Mouse (Mus musculus) heart, adult 11 months (tissue): ENCODE data around the gene Rabgap1.

Source experiments
- DNase-seq: peaks from one replicate; pipeline ENCODE4 v3.0.0; 2022

Rabgap1 gene

DNA sequence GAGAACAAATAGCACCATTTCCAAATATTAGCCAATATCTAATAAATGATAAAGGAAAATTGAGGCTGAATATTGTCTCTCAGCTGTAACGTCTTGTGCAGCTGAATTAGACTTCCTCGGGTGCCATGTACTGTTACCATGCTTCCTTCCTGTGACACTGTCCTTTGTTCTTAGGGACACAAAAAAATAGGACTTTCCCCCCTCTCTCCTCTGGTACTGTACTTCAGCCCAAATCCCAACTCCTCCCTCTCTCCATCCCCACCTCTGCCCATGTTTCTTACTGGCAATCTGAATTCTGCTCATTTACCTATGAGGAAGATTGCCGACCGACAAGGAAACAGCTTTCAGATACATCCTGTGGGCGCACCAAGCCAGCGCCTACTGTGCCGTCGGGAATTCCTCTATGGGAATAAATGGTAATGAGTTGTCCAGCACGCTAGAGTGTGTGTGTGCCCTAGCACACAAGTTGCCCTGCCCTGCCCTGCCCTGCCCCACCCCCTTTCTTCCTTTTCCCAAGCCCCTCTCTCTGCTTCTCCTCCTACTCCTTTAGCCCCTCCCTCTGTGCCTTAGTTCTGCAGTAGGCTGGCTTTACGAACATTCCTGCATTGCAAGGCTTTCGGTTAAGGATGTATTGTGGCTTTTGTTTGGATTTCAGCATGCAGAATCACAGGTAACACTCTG, 73.1 kb downstream of the Rabgap1 start, which contains the start of gene Gpr21:
Gene Gpr21, plus strand, starts transcription at position 303 of the 681 bp plus-strand sequence.
- DNase-seq = no peak

DNA sequence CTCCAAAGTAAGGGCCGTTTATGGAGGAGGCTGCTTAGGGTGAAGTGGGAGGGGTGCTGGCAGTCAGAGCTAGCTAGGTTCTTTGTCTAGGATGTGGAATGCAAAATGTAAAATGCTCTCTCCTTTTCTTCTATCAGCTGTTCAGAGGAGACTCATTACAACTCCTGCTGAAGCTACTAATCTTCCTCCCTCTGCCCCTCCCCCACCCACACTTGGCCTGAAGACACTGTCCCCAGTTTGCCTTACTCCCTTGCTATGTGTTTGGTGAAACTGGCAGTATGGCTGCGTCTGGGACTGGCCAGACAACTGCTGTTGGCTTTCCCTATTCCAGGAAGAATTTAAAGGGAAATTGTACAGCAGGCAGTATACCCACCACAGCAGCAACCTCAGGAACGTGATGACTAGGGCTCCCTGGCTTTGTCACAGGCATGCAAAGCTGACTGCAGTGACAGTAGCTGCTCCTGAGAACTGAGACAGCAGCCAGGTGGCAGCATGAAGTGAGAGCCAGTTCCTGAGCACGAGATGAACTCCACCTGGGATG, 73.9 kb downstream of the Rabgap1 start:
- DNase-seq = no peak

DNA sequence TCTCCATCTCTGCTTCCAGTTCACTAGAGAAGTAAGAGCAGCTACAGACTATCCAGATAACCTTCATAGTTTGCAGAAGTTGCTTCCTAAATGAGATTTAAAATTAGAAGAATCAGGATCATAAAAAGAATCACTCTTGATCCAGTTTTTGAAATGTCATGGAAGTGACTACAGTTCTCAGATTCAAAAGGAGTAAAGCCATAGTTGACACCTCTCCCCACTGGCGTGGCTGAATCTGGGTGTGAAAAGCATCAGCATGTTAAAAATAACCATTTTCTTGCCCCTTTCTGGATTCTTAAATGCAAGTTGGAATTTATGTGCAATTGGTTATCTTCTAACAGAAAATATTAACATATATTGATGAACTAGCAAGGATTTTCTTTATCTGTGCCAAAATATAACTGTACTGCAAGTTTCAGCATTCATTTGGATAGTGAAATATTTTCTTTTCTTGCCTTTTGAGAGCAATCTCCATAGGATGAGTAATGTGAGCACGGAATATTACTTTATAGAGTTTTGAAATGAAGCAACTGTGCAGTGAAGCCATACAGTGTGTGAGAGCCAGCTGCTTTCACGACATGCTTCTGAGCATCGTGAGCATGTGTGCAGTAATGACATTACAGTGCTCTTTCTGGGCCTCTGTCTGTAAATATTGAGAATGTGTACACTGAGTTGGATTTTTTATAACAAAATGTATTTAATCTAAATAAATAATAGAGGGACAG, 75.6 kb downstream of the Rabgap1 start:
- DNase-seq = no peak

DNA sequence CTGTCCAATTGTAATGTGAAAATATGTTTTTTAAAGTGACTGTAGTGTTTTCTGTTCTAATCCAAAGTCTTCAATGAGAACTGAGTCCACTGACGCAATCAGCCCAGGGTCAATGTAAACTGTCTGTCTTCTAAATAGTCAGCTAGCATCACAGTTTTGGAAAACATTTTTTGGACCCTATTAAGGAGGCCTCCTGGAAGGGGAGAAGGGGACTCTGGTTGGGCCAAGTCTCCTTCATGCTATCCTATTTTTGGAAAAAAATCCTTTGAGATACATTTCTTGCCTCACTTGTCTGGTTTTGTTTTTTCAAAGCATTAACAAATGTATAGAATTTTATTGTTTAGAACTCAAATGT, 76.2 kb downstream of the Rabgap1 start:
- no peak for DNase-seq

DNA sequence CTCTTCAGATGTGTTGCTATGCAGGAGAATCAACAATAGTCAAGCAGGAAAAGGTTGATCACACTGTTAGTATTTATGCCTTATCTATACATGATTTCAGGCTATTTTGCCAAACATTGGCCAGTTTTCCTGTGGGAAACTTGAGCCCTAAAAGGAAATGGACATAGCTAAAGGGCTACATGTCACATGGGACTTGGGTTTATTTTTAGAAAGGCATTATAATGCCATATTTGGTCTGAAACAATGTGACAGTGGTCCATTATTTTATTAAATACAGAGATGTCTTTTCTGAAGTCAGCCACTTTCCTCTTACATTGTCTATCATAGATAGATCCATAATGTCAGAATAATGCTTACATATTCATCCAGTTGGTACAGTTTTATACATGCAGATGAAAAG, 84.5 kb downstream of the Rabgap1 start:
- no peak for DNase-seq

DNA sequence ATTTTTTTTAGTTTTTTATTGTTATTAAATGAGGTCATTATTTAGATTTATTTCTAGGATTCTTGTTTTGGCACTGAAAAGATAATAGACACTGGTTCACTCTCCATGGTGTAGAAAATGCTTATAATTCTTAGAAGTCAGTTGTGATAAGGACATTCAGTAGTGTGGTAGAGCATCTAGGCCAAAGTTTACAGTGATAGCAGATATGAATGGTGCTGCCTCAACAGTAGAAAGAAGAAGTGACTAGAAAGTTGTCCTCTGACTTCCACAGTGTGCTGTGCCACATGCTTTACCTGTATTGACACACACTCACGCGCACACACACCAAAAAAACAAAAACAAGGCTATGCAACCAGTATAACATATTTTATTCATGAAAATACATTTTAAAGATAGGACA, 86.3 kb downstream of the Rabgap1 start:
- DNase-seq = no peak

DNA sequence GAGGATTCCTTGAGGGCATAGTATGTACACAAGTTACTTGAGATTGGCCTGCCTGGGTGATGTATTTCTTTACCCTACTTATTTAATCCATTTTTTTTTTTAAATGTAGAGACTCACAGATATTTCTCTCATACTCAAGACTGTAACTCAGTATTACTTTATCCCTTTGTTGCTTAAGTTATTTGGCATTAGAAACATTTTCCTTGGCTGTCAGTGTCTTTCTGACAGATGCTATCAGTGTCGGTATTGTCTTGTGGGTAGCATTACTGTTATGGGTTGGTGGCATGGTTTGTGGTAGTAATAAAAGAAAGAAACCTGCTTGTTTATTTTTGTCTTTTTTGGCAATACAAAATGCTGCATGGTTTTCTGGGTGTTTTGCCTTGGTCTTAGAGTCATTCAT, 87.7 kb downstream of the Rabgap1 start:
- no peak for DNase-seq

DNA sequence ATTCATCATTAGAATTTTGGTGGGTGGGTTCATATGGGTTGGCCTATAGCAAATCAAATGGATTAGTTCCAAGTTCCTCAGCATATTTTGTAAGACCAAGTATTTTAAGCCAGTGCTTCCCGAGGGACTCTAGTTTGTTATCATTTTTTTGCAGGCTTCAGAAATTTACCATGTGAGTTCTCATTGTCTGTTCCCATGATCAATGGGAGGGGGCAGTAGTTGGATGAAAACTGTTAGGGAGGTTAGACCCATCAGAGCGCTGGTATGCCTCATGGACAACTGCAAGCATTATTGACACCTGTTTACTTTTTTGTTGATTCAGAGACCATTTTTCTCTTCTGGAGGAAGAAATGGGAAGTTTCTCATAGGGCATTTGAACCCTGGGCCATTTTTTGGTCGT, 88.6 kb downstream of the Rabgap1 start:
- no peak for DNase-seq

DNA sequence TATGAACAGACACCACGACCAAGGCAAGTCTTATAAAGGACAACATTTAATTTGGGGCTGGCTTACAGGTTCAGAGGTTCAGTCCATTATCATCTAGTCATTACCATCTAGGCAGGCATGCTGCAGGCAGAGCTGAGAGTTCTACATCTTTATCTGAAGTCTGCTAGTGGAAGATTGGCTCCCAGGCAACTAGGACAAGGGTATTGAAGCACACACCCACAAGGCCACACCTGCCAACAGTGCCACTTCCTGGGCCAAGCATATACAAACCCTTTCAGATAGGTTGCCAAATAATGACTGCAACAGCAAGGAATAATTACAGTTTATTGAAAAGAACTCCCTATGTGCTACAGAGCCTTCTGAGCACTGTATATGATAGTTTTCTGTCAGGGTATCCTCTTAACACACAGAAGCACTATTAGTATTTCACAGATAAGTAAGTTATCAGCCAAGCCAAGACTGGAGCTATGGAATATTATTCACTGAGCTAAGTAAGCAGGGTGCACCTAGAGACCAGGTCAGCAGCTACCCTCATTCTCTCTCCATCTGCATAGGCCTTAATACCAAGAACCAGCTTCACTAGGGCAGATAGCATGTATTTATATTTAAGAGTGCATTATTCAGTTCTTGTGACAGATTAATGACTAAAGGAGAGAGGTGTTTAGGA, 106.4 kb downstream of the Rabgap1 start:
- DNase-seq = peak; percentile 94

DNA sequence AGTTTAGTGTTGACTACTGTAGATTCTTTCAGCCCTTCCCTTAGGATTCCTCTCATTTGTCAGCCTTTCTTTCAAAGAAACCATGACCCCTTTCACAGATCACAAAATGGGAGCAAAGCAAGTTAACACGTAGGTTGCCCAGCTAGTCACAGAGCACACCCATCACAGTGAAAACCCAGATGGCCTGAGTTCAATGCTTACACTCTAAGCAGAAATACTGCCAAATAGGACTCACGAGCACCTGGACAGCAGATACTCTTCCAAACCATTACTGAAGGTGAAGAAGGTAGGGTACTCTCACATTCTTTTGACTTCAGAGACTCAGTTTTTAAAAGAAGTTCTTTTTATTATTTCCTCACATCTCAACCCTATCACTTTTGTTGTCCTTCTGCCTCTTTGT, 113.3 kb downstream of the Rabgap1 start:
- DNase-seq = no peak

DNA sequence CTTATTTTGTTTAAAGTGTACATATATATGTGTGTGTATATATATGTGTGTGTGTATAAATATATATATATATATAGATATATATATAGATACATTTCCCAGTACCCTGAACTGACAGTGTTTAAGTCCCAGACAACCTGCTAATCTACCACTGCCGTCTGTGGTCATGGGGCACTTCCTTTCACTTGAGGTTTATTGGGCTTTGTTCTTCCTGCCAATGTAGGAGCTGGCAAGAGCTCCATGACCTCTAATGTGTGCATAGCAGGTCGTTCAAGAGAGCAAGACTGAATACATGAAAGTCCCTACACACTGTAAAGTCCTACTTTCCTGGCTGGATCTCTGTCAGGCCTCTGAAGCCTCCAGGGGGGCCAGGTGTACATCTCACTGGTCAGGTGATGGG, 122.5 kb downstream of the Rabgap1 start:
- DNase-seq = no peak

DNA sequence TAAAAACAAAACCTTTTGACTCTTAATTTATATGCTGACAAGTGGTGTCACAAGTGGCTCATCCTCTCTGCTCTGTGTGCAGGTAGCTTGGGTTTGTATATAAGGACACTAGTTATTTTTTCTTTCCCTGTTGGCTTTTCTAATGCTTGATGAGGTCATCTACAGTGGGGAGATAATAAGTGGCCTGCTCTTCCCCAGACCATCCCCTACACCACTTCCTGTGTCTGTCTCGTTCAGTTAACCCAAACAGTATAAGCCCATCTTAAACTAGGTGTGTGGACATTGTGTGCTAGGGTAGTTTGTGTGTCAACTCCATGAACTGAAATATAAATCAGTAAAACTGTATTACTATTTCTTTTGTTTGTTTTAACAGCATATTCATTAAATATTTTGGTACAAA, 123.0 kb downstream of the Rabgap1 start:
- DNase-seq = no peak

DNA sequence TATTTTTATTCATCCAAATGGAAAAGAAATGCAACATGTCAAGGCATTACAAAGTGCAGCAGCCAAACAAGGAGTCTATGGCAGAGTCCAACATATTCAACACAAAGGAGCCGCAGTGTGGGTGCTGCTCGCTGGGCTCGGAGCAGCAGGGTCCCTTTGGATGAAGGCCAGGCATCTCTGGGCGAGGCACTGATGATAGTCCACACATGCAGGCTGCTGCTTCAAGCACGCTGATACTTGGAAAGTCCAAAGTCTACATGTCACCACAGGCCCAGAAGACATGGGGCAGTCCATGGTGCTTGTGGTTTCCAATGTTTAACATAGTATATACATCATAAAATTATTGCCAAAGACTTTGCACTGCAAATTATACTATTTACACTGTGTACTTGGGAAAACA, 126.8 kb downstream of the Rabgap1 start:
- no peak for DNase-seq

DNA sequence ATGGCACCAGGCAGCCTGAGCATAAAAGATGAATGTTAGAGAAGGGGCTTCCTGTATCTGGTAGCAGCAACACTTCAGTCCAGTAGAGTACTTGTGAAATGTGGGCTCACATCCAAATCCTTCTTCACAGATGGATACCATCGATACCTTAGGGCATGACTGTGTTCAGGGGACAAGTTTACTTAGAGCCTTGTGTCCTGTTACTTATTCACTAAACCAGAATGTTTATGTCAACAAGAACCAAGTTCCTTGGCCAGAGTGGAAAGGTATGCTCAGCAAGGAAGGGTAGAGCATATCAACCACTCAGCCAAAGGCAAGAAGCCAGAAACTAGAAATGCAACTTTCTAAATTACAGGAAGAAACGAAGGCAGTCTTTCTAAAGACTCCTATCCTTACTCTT, 127.6 kb downstream of the Rabgap1 start:
- DNase-seq = no peak

DNA sequence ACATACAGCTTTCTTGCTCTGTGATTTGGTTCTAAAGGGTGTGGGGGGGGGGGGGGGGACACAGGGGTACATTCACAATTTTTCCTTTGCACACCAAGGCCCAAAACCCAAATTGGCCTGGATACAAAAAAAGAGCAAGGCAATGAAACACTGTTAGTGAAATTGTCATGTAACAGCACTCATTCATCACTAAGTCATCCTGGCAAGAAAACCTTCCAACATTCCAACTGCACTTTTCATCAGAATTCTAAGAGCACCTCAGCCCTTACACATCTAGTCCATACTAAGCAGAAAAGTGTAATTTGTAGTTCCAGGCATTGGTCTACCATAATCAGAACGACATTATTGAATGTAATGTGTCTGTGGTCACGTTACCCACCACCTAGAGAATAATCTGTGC, 129.1 kb downstream of the Rabgap1 start:
- DNase-seq = no peak

DNA sequence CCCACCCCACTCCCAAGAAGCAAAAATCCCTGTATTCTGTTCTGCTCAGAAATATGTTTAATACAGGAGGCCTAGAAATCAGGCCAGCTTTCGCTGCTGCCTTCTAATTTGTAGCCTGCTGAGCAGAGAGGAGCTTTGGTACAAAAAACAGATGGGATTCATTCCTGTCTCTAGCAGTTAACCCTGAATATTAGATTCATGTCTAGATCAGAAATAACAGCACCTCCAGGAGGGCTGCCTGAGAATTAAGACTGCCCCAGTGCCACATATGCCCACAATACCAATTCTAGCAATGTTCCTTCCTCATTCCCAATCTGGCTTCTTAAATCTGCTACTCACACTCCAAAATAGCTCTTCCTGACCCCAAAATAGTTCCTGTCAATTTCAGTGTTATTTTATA, 133.6 kb downstream of the Rabgap1 start:
- DNase-seq = no peak

DNA sequence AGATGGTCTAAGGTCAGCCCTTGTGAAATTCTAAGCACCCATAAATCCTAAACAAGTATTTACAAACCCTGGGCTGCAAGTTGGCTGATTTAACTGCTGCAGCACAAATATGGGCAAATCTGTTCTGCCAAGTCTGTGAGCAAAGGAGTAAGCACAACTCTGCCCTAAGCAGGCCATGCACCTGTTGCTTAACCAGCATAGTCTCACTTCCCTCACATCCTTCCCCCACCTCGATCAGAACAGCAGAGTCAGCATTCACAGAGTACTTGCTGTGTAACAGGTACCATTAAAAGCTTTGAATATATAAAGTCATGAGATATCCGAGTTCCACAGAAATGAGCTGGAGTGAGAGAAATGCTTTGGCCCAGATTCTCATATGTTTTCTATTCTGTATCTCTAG, 135.1 kb downstream of the Rabgap1 start:
- DNase-seq = no peak

DNA sequence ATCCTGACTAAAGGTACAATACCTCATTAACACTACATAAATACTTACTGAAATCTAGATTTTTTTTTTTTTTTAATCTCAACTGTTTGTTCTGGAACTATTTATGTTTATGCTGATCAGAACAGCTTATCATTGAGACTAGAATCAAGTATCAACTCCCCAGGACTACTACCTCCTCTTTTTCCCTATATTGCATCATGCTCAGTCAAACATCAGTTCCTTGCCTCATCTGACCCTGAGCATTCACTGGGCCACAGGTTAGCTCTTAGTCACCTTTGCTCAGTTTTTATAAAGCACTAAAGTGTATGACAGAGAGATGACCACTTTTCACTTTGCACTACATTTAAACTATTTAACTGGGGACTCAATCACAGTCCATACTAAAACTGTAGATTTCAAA, 144.8 kb downstream of the Rabgap1 start:
- no peak for DNase-seq
